26 mouse cellular contexts compared by ENCODE assay signal in genomic region chr8:122142428-122142827, GRCm38 (mm10).
"Had no signal": no experiment of that assay in that cellular context is flagged by ENCODE, and none has a peak within 500 bp of the region (broad histone marks: within the 10 kb centered on the region; RNA-seq: fewer than 3 reads in every experiment).

No protein-coding gene starts in this region.

- H3K36me3 ChIP-seq: hindbrain, embryonic 10.5 days; hindbrain, embryonic 12.5 days; intestine, embryonic 15.5 days; limb, embryonic 10.5 days; limb, embryonic 12.5 days; liver, embryonic 13.5 days; liver, embryonic 15.5 days had no signal

- H3K4me1 ChIP-seq: hindbrain, embryonic 12.5 days; intestine, embryonic 15.5 days; limb, embryonic 12.5 days; liver, embryonic 13.5 days; liver, embryonic 15.5 days had no signal

- DNase-seq: forebrain, postnatal 0 days; gastrocnemius, adult 2 months; gastrocnemius, postnatal 10 days; gastrocnemius, postnatal 25 days; kidney, adult 18-20 months; kidney, adult 8-10 months; kidney, postnatal 10 days; kidney, postnatal 25 days; kidney, postnatal 4 days; liver; liver, embryonic 13.5 days; liver, postnatal 0 days; lung, adult 2 months had no signal

- H3K27ac ChIP-seq: gastrocnemius, adult 2 months; hindbrain, embryonic 10.5 days; hindbrain, embryonic 12.5 days; hindbrain, embryonic 14.5 days; intestine, embryonic 15.5 days; layer of hippocampus, adult 2 months; left cerebral cortex, adult 2 months; limb, embryonic 10.5 days; limb, embryonic 12.5 days; liver, embryonic 13.5 days; liver, embryonic 15.5 days had no signal

- H3K9me3 ChIP-seq: hindbrain, embryonic 10.5 days; hindbrain, embryonic 12.5 days; intestine, embryonic 15.5 days; limb, embryonic 10.5 days; limb, embryonic 12.5 days; liver, embryonic 13.5 days; liver, embryonic 15.5 days had no signal

- ATAC-seq: forebrain, postnatal 0 days; hindbrain, embryonic 16.5 days; inflammation-experienced regulatory T-cells, adult 6 months; intestine, embryonic 15.5 days; intestine, postnatal 0 days; liver, postnatal 0 days had no signal

- H3K9ac ChIP-seq: forebrain, postnatal 0 days; hindbrain, embryonic 12.5 days; hindbrain, embryonic 14.5 days; intestine, embryonic 15.5 days; limb, embryonic 12.5 days; liver, embryonic 13.5 days; liver, embryonic 15.5 days; liver, postnatal 0 days had no signal

- H3K27me3 ChIP-seq: hindbrain, embryonic 12.5 days; intestine, embryonic 15.5 days; limb, embryonic 12.5 days; liver, embryonic 13.5 days had no signal

- H3K4me3 ChIP-seq: gastrocnemius, adult 2 months; hindbrain, embryonic 10.5 days; hindbrain, embryonic 12.5 days; intestine, embryonic 15.5 days; layer of hippocampus, adult 2 months; left cerebral cortex, adult 2 months; limb, embryonic 10.5 days; limb, embryonic 12.5 days; liver, embryonic 13.5 days; liver, embryonic 15.5 days had no signal

- H3K4me2 ChIP-seq: hindbrain, embryonic 12.5 days; hindbrain, embryonic 14.5 days; intestine, embryonic 15.5 days; limb, embryonic 12.5 days; liver, embryonic 11.5 days; liver, embryonic 13.5 days; liver, embryonic 15.5 days had no signal
